Mouse (Mus musculus) lung, embryonic 14.5 days (tissue): Measurements from ENCODE around the gene Krt28. TPM values are rescaled to one million over a fixed set of nuclear protein-coding genes. Genes with fewer than 3 reads are reported as not detected.

Experiments used
- ATAC-seq: fragments of 200-750 bp; cut with Nextera tagmentation; 2 replicates; pipeline ENCODE4 v1.8.0; 2017; ENCODE audit warnings: mild to moderate bottlenecking, moderate TSS enrichment, moderate library complexity; ENCODE audit not compliant: insufficient read depth
- DNase-seq: peaks from one replicate; pipeline ENCODE4 v3.0.0-alpha.2; 2015
- H3K27ac ChIP-seq: fragments of 300-500 bp; sonication (generic); 2 replicates; pipeline ENCODE4 v1.5.1; 2014; ENCODE audit warnings: low read depth, mild to moderate bottlenecking, moderate library complexity
- H3K27me3 ChIP-seq: fragments of 300-500 bp; sonication (generic); 2 replicates; pipeline ENCODE4 v1.6.1; 2014; ENCODE audit warnings: low read length, control low read depth; ENCODE audit not compliant: insufficient read depth
- H3K36me3 ChIP-seq: fragments of 300-500 bp; sonication (generic); 2 replicates; pipeline ENCODE4 v1.6.1; 2014; ENCODE audit warnings: control low read depth; ENCODE audit not compliant: insufficient read depth
- H3K4me1 ChIP-seq: fragments of 300-500 bp; sonication (generic); 2 replicates; pipeline ENCODE4 v1.6.1; 2014; ENCODE audit warnings: antibody characterized with exemption, control low read depth; ENCODE audit not compliant: insufficient read depth
- H3K4me2 ChIP-seq: fragments of 300-500 bp; sonication (generic); 2 replicates; pipeline ENCODE4 v1.6.1; 2014; ENCODE audit warnings: mild to moderate bottlenecking
- H3K4me3 ChIP-seq: fragments of 300-500 bp; sonication (generic); 2 replicates; pipeline ENCODE4 v1.5.1; 2014; ENCODE audit warnings: low read depth, low read length
- H3K9ac ChIP-seq: fragments of 300-500 bp; sonication (generic); 2 replicates; pipeline ENCODE4 v1.6.1; 2014
- H3K9me3 ChIP-seq: fragments of 300-500 bp; sonication (generic); 2 replicates; pipeline ENCODE4 v1.6.1; 2016; ENCODE audit warnings: low read depth, low read length, control low read depth
- CTCF ChIP-seq: IDR thresholded peaks from 2 replicates; pipeline ENCODE4 v1.5.1; 2016; ENCODE audit warnings: antibody characterized with exemption, low read depth
- WGBS: fragments of 180-500 bp; shearing (Covaris S2); extraction: QIAGEN DNeasy Blood & Tissue Kit; methylation state at CpG from one replicate; pipeline ENCODE4 v1.1.7; 2014; 5-methylcytosine and 5-hydroxymethylcytosine counted together
- polyA plus RNA-seq: library from polyadenylated mRNA; unstranded; fragments of >200 nt; fragmentation: Nextera tagmentation; extraction: Ambion mirVana; gene quantifications from 2 replicates; pipeline ENCODE4 v1.2.1, GENCODE M21; 2014

Gene Krt28
- polyA plus RNA-seq, 1 experiment from 2014 or later: 0.29 TPM

- no peak for TF ChIP-seq CTCF
- no peak overlapping the region for H3K4me2 ChIP-seq
- no peaks in the 10 kb centered on the region for H3K36me3 ChIP-seq
- no peaks in the 10 kb centered on the region for H3K27me3 ChIP-seq
- WGBS: 81% methylated on average over 13 of the region's 13 CpGs
- H3K9ac ChIP-seq: no peak overlapping the region
- no peak overlapping the region for H3K27ac ChIP-seq
- no peaks in the 10 kb centered on the region for H3K9me3 ChIP-seq
- DNase-seq (no peak), ATAC-seq (no peak)
- H3K4me3 ChIP-seq: no peak overlapping the region
- H3K4me1 ChIP-seq: no peaks in the 10 kb centered on the region
These were observed 25.4 kb upstream of the Krt28 start for GRCm38 (mm10) chr11:99399956-99400549.

GRCm38 (mm10) chr11:99398832-99399231 is 24.1 kb upstream of the Krt28 start:
- Histone ChIP-seq H3K36me3 (no peaks in the 10 kb centered on the region), H3K27me3 (no peaks in the 10 kb centered on the region), H3K27ac (no peak overlapping the region), H3K4me1 (no peaks in the 10 kb centered on the region), H3K4me2 (no peak overlapping the region), H3K9ac (no peak overlapping the region), H3K9me3 (no peaks in the 10 kb centered on the region), H3K4me3 (no peak overlapping the region)
- TF ChIP-seq CTCF: no peak
- 53% methylated on average over 8 of the region's 8 CpGs for WGBS
- DNase-seq (no peak), ATAC-seq (no peak)

GRCm38 (mm10) chr11:99398084-99398483 is 23.4 kb upstream of the Krt28 start:
- Histone ChIP-seq H3K27me3 (no peaks in the 10 kb centered on the region), H3K4me3 (no peak overlapping the region), H3K9me3 (no peaks in the 10 kb centered on the region), H3K4me2 (no peak overlapping the region), H3K4me1 (no peaks in the 10 kb centered on the region), H3K36me3 (no peaks in the 10 kb centered on the region), H3K27ac (no peak overlapping the region), H3K9ac (no peak overlapping the region)
- DNase-seq (no peak), ATAC-seq (no peak)
- 59% methylated on average over 3 of the region's 3 CpGs for WGBS
- TF ChIP-seq CTCF: no peak

DNA sequence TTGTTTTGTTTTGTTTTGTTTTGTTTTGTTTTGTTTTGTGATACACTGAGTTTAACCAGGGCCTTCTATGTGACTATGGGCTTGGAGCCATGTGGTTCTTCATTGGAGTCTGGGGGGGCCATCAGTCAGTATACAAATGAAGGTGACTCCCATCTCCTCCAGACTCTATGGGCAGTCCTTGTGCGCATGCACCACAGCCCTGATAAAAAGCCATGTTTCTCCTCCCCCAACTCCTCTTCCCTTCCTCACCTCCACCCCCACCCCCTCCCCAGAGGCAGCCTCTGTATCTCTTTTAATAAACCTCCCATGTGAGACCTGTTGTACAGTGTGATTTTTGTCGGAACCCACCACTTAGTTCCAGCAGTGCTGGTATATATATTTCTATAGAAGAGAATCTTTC is 22.0 kb upstream of the Krt28 start:
- Histone ChIP-seq H3K36me3 (no peaks in the 10 kb centered on the region), H3K9me3 (no peaks in the 10 kb centered on the region), H3K4me1 (no peaks in the 10 kb centered on the region), H3K4me2 (no peak overlapping the region), H3K27me3 (no peaks in the 10 kb centered on the region), H3K9ac (no peak overlapping the region), H3K27ac (no peak overlapping the region), H3K4me3 (no peak overlapping the region)
- no peak for TF ChIP-seq CTCF
- ATAC-seq: no peak
- WGBS: 80% methylated on average over 2 of the region's 2 CpGs
- no peak for DNase-seq

DNA sequence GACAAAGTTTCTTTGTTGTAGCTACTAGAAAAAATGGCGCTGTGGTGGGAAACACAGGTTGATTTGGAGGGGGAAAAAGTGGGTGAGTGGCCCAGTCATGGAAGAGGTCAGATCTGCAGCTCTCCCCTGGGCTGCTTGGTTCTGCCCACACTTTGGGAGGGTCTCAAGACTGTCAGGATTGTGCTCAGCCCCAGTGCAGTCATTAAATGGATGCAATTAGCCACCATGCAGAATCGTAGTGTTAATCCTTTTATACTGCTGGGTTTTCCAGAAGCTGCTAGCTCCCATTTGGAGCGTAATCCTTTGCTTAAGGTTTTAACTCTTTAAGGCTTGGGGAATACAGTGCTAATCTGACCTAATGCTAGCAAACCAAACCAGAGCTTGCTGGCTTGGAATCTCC is 21.3 kb upstream of the Krt28 start:
- Histone ChIP-seq H3K4me3 (no peak overlapping the region), H3K9ac (no peak overlapping the region), H3K9me3 (no peaks in the 10 kb centered on the region), H3K4me1 (no peaks in the 10 kb centered on the region), H3K36me3 (no peaks in the 10 kb centered on the region), H3K27ac (no peak overlapping the region), H3K27me3 (no peaks in the 10 kb centered on the region), H3K4me2 (no peak overlapping the region)
- ATAC-seq (no peak), DNase-seq (no peak)
- 53% methylated on average over 3 of the region's 3 CpGs for WGBS
- no peak for TF ChIP-seq CTCF

- no peak for DNase-seq
- no peaks in the 10 kb centered on the region for H3K27me3 ChIP-seq
- H3K4me2 ChIP-seq: no peak overlapping the region
- H3K4me3 ChIP-seq: no peak overlapping the region
- no peaks in the 10 kb centered on the region for H3K9me3 ChIP-seq
- no peak for ATAC-seq
- no peak overlapping the region for H3K27ac ChIP-seq
- 69% methylated on average over 10 of the region's 10 CpGs for WGBS
- no peaks in the 10 kb centered on the region for H3K4me1 ChIP-seq
- no peaks in the 10 kb centered on the region; the same call in 1 of the 2 replicates for H3K36me3 ChIP-seq
- TF ChIP-seq CTCF: no peak
- H3K9ac ChIP-seq: no peak overlapping the region
These were observed 17.8 kb upstream of the Krt28 start for GRCm38 (mm10) chr11:99392492-99392891.

GRCm38 (mm10) chr11:99391375-99391774 is 16.7 kb upstream of the Krt28 start:
- Histone ChIP-seq H3K27me3 (no peaks in the 10 kb centered on the region), H3K27ac (no peak overlapping the region), H3K9ac (no peak overlapping the region), H3K36me3 (no peaks in the 10 kb centered on the region; the same call in 1 of the 2 replicates), H3K4me2 (no peak overlapping the region), H3K4me1 (no peaks in the 10 kb centered on the region), H3K9me3 (no peaks in the 10 kb centered on the region), H3K4me3 (no peak overlapping the region)
- TF ChIP-seq CTCF: no peak
- ATAC-seq (no peak), DNase-seq (no peak)
- WGBS: 74% methylated on average over 6 of the region's 6 CpGs

DNA sequence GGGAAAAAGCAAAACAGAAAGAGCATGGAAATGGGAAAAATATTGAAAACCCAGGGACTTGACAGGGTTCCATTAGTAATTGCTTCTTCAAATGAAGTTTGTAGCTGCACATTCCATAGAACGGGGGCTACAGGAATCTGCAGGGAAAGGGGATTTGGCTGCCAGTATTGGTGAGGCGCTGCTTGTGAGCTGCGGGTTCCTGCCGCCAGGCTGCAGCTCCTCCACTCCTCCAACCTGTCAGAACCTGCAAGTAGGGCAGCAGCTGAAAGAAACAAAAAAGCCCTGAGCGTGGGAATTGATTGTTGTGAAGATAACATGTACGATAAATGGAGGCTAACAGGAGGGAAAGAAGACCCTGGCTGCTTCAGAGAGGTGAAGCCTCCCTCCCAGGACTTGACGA is 16.2 kb upstream of the Krt28 start:
- H3K4me3 ChIP-seq: no peak overlapping the region
- no peak for TF ChIP-seq CTCF
- no peak overlapping the region for H3K4me2 ChIP-seq
- H3K27ac ChIP-seq: no peak overlapping the region
- H3K9me3 ChIP-seq: no peaks in the 10 kb centered on the region
- 61% methylated on average over 7 of the region's 7 CpGs for WGBS
- no peaks in the 10 kb centered on the region for H3K4me1 ChIP-seq
- DNase-seq: no peak
- H3K9ac ChIP-seq: no peak overlapping the region
- no peaks in the 10 kb centered on the region for H3K27me3 ChIP-seq
- H3K36me3 ChIP-seq: no peaks in the 10 kb centered on the region; the same call in 1 of the 2 replicates
- no peak for ATAC-seq
